Mouse (Mus musculus) liver, postnatal 0 days (tissue): ENCODE measurements around the gene Edil3. TPM values are rescaled to one million over a fixed set of nuclear protein-coding genes. Genes with fewer than 3 reads are reported as not detected.

ENCODE experiments used
- ATAC-seq: fragments of 200-750 bp; cut with Nextera tagmentation; 2 replicates; pipeline ENCODE4 v1.8.0; 2017; ENCODE audit warnings: mild to moderate bottlenecking, moderate library complexity
- DNase-seq: peaks from one replicate; pipeline ENCODE4 v3.0.0-alpha.2; 2016
- H3K27ac ChIP-seq: fragments of 300-500 bp; sonication (generic); 2 replicates; pipeline ENCODE4 v1.5.1; 2014; ENCODE audit warnings: antibody characterized with exemption, moderate library complexity, mild to moderate bottlenecking, low read depth
- H3K27me3 ChIP-seq: fragments of 300-500 bp; sonication (generic); 2 replicates; pipeline ENCODE4 v1.6.1; 2014; ENCODE audit warnings: low read length, control low read depth, mixed read lengths; ENCODE audit not compliant: insufficient read depth
- H3K36me3 ChIP-seq: fragments of 300-500 bp; sonication (generic); replicated peaks from 2 replicates; pipeline ENCODE4 v1.6.1; 2014; ENCODE audit warnings: mild to moderate bottlenecking, control low read depth, low read length, moderate library complexity, mixed read lengths; ENCODE audit not compliant: insufficient read depth
- H3K4me1 ChIP-seq: fragments of 300-500 bp; sonication (generic); 2 replicates; pipeline ENCODE4 v1.6.1; 2014; ENCODE audit warnings: antibody characterized with exemption, mild to moderate bottlenecking, control low read depth; ENCODE audit not compliant: insufficient read depth
- H3K4me2 ChIP-seq: fragments of 300-500 bp; sonication (generic); 2 replicates; pipeline ENCODE4 v1.6.1; 2014; ENCODE audit warnings: low read depth, mild to moderate bottlenecking, low read length, moderate library complexity, mixed read lengths
- H3K4me3 ChIP-seq: fragments of 300-500 bp; sonication (generic); 2 replicates; pipeline ENCODE4 v1.5.1; 2014; ENCODE audit warnings: low read depth, low read length
- H3K9ac ChIP-seq: fragments of 300-500 bp; sonication (generic); replicated peaks from 2 replicates; pipeline ENCODE4 v1.6.1; 2014; ENCODE audit warnings: mild to moderate bottlenecking, moderate library complexity
- H3K9me3 ChIP-seq: fragments of 300-500 bp; sonication (generic); 2 replicates; pipeline ENCODE4 v1.6.1; 2016; ENCODE audit warnings: mild to moderate bottlenecking, control low read depth, low read length, mixed read lengths
- CTCF ChIP-seq: sonication (generic); IDR thresholded peaks from 2 replicates; pipeline ENCODE4 v1.5.1; 2016; ENCODE audit warnings: antibody characterized with exemption, low read depth
- EP300 ChIP-seq: IDR thresholded peaks from 2 replicates; pipeline ENCODE4 v1.6.1; 2016; ENCODE audit warnings: antibody characterized with exemption, low read depth, mild to moderate bottlenecking
- WGBS: fragments of 180-500 bp; shearing (Covaris S2); extraction: QIAGEN DNeasy Blood & Tissue Kit; methylation state at CpG from one replicate; pipeline ENCODE4 v1.1.7; 2014; ENCODE audit not compliant: insufficient replicate concordance; 5-methylcytosine and 5-hydroxymethylcytosine counted together
- polyA plus RNA-seq: library from polyadenylated mRNA; unstranded; fragments of >200 nt; fragmentation: Nextera tagmentation; extraction: Ambion mirVana; gene quantifications from 2 replicates; pipeline ENCODE4 v1.2.1, GENCODE M21; 2015

Gene Edil3
- polyA plus RNA-seq, 1 experiment from 2014 or later, result 0.06 TPM

DNA sequence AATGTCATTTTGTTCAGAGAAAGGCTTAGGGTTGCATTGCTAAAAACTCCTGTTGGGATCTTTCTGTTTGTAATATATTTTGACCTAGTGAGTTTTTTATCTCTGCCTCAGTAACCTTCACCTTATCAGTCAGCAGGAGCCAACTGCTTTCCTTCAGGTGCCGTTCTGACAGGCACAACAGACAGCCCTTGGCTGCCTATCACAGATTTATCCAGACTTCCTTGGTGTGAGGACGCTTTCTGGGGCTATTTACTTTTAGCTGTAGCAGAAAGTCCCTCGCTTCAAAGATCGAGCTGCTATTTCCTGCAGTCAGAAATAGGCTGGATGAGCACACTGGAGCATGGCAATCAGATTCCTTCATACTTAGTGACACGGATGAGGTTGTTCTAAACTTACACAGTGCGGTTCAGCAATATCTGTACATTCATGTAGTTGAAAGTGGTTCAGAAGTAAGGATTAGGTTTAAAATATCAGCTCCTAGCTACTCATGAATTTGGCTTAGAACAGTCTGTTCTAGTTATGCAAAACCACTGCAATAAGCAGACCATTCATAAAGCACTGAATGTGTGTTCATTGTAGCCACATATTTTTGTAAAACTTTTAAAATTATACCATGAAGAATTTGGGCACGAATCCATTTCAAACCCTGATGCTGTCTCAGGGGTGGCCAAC is 514.8 kb downstream of the Edil3 start:
- ATAC-seq (no peak), DNase-seq (no peak)
- no peaks in the 10 kb centered on the region for H3K4me1 ChIP-seq
- H3K4me2 ChIP-seq, result no peak overlapping the region
- no peaks in the 10 kb centered on the region for H3K9me3 ChIP-seq
- no peak overlapping the region for H3K9ac ChIP-seq
- no peaks in the 10 kb centered on the region for H3K27me3 ChIP-seq
- WGBS, result 32% methylated on average over 7 of the region's 7 CpGs
- no peaks in the 10 kb centered on the region for H3K36me3 ChIP-seq
- no peak overlapping the region for H3K27ac ChIP-seq
- TF ChIP-seq CTCF, result no peak
- no peak for TF ChIP-seq EP300
- no peak overlapping the region for H3K4me3 ChIP-seq

DNA sequence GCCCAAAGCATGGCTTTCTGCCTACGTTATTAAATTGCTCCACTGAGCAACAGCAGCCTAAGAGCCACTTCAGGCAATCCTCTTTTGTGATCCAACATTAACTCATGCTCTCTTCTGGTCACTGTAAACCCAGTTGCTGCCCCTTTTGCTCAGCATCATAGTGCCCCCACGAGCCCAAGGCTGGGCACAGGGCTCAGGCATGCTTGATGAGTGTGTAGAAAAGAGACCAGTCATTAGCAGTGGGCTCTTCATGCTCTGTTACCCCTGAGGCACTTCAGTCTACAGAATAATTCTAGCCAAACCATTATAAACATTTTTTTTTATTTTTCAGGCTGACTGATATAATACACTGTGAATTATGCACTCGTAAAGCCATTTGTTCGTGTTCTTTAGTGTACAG is 517.8 kb downstream of the Edil3 start:
- WGBS, result 70% methylated on average over 4 of the region's 4 CpGs

DNA sequence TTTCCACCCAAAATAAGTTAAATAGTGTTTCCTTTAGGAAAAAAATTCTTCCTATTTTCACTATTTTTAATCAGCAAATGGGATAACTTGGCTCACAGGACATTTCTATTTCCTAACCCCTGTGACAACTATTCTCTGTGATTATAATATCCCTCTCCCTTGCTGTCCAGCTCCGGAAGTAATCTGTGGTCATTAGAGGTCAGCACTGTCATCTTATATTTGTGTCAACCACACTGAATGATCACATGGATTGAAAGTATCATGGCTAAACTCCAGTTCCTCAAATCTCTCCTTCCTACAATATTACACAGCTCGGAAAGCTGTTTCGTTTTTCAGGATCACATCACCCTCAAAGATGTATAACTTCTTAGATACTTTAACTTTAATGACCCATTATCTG is 518.5 kb downstream of the Edil3 start:
- Histone ChIP-seq H3K9me3 (no peaks in the 10 kb centered on the region), H3K27me3 (no peaks in the 10 kb centered on the region), H3K4me1 (no peaks in the 10 kb centered on the region), H3K9ac (no peak overlapping the region), H3K36me3 (no peaks in the 10 kb centered on the region), H3K27ac (no peak overlapping the region), H3K4me2 (no peak overlapping the region), H3K4me3 (no peak overlapping the region)
- TF ChIP-seq CTCF (no peak), EP300 (no peak)
- DNase-seq (no peak), ATAC-seq (no peak)
- WGBS, result 69% methylated on average over 3 of the region's 3 CpGs

More for the DNA sequence above, 517.8 kb downstream of the Edil3 start:
- no peak for TF ChIP-seq EP300
- TF ChIP-seq CTCF, result no peak
- ATAC-seq (no peak), DNase-seq (no peak)
- Histone ChIP-seq H3K27ac (no peak overlapping the region), H3K9me3 (no peaks in the 10 kb centered on the region), H3K27me3 (no peaks in the 10 kb centered on the region), H3K9ac (no peak overlapping the region), H3K4me2 (no peak overlapping the region), H3K36me3 (no peaks in the 10 kb centered on the region), H3K4me1 (no peaks in the 10 kb centered on the region), H3K4me3 (no peak overlapping the region)

DNA sequence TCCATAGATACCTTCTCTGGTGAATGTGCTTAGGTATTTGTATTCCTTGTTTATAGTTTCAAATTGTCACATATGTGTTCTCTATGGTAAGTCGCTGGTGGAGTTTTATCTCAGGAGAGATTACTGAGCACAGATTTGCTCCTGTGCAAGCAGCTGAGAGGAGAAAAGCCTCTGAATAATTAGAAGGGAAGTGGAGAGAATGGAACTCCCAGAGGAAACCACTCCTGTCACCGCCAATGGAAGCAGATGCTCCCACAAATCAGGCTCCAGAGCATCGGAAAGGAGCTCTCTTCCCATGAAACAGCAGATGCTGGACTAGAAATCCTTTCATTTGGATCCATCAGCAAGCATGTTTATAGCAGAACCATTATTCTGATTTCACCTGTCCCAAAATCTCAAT is 534.0 kb downstream of the Edil3 start:
- Histone ChIP-seq H3K4me3 (no peak overlapping the region), H3K36me3 (no peaks in the 10 kb centered on the region), H3K4me1 (no peaks in the 10 kb centered on the region), H3K27ac (no peak overlapping the region), H3K4me2 (no peak overlapping the region), H3K27me3 (no peaks in the 10 kb centered on the region), H3K9me3 (no peaks in the 10 kb centered on the region), H3K9ac (no peak overlapping the region)
- WGBS, result 62% methylated on average over 3 of the region's 3 CpGs
- no peak for ATAC-seq
- DNase-seq, result no peak
- TF ChIP-seq CTCF (no peak), EP300 (no peak)

DNA sequence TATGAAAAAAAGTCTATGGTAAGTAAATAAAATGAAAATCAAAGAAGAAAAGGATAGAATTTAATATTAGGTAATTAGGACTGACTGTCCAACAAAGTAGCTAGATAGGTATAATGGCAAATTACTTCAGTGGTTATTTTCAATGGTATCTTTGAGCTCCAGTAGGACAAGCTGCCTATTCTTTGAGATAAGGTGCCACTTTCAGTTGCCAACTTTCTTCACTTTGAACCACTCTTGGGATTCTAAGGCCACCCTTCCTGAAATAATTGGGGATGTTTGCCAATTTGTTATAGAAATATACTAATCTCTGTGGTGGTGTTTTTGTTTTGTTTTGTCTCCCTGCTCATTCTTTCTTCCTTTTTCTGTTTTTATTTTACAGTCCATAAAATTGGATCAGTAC is 537.1 kb downstream of the Edil3 start:
- Histone ChIP-seq H3K9ac (no peak overlapping the region), H3K27ac (no peak overlapping the region), H3K27me3 (no peaks in the 10 kb centered on the region), H3K4me2 (no peak overlapping the region), H3K36me3 (no peaks in the 10 kb centered on the region), H3K4me1 (no peaks in the 10 kb centered on the region), H3K9me3 (no peaks in the 10 kb centered on the region), H3K4me3 (no peak overlapping the region)
- ATAC-seq (no peak), DNase-seq (no peak)
- TF ChIP-seq CTCF, result no peak
- TF ChIP-seq EP300, result no peak

DNA sequence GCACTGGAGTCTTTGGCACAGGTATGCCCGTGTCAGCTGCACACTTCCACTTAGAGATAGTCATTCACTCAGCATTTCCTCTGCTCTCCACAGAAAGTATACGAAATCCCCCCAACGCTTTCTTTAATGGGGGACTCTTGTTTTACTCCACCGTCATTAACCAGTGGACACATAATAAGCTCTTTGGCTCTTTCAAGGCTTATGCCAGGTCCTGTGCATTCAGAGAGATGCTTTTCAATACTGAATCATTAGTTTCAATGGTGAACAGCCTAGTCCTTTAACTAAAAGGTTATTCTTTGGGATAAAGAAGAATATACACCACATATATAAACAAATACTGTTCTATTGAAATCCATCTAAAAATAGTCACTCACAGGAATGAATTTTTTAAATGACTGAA is 541.0 kb downstream of the Edil3 start:
- no peak overlapping the region for H3K27ac ChIP-seq
- H3K9ac ChIP-seq, result no peak overlapping the region
- no peaks in the 10 kb centered on the region for H3K9me3 ChIP-seq
- ATAC-seq, result no peak
- H3K4me1 ChIP-seq, result no peaks in the 10 kb centered on the region
- no peak overlapping the region for H3K4me2 ChIP-seq
- H3K36me3 ChIP-seq, result no peaks in the 10 kb centered on the region
- DNase-seq, result no peak
- no peak for TF ChIP-seq EP300
- H3K27me3 ChIP-seq, result no peaks in the 10 kb centered on the region
- 72% methylated on average over 4 of the region's 4 CpGs for WGBS
- no peak overlapping the region for H3K4me3 ChIP-seq

DNA sequence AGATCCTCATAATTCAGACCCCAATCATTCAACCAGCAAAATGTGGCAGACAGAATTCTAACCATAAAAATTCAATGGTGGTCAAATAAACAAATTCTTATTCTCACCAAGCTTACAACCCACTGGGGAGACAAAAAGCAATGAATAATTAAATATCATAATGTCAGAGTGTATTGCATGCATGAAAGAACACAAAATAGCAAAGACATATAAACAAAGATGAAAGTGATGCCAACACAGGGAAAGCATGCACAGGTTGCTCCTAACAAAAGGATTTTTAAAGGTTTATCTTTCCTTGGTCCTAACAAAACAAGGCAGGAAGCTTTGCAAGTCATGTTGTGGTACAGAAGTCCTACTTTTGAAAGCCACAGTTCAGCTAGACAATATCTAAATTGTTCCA is 550.0 kb downstream of the Edil3 start:
- Histone ChIP-seq H3K27me3 (no peaks in the 10 kb centered on the region), H3K9ac (no peak overlapping the region), H3K36me3 (no peaks in the 10 kb centered on the region), H3K4me2 (no peak overlapping the region), H3K4me1 (no peaks in the 10 kb centered on the region), H3K27ac (no peak overlapping the region), H3K9me3 (no peaks in the 10 kb centered on the region), H3K4me3 (no peak overlapping the region)
- ATAC-seq, result no peak
- no peak for TF ChIP-seq EP300
- TF ChIP-seq CTCF, result no peak
- DNase-seq, result no peak
